Mouse (Mus musculus) heart, embryonic 15.5 days (tissue): ENCODE measurements around the gene AI837181. TPM values are rescaled to one million over a fixed set of nuclear protein-coding genes. Genes with fewer than 3 reads are reported as not detected.

Source experiments
- ATAC-seq: fragments of 200-750 bp; cut with Nextera tagmentation; replicated peaks from 2 replicates; pipeline ENCODE4 v1.8.0; 2017; ENCODE audit warnings: low read depth, moderate TSS enrichment; ENCODE audit not compliant: insufficient number of reproducible peaks, insufficient read depth, low FRiP score
- H3K27ac ChIP-seq: fragments of 300-500 bp; sonication (generic); 2 replicates; pipeline ENCODE4 v1.5.1; 2015; ENCODE audit warnings: mild to moderate bottlenecking, inconsistent platforms
- H3K27me3 ChIP-seq: fragments of 300-500 bp; sonication (generic); 2 replicates; pipeline ENCODE4 v1.6.1; 2015; ENCODE audit warnings: inconsistent platforms
- H3K36me3 ChIP-seq: fragments of 300-500 bp; sonication (generic); 2 replicates; pipeline ENCODE4 v1.6.1; 2015; ENCODE audit warnings: mild to moderate bottlenecking, inconsistent platforms
- H3K4me1 ChIP-seq: fragments of 300-500 bp; sonication (generic); replicated peaks from 2 replicates; pipeline ENCODE4 v1.6.1; 2015; ENCODE audit warnings: inconsistent platforms
- H3K4me2 ChIP-seq: fragments of 300-500 bp; sonication (generic); 2 replicates; pipeline ENCODE4 v1.6.1; 2015; ENCODE audit warnings: inconsistent platforms, mild to moderate bottlenecking, moderate library complexity
- H3K4me3 ChIP-seq: fragments of 300-500 bp; sonication (generic); 2 replicates; pipeline ENCODE4 v1.5.1; 2015; ENCODE audit warnings: mild to moderate bottlenecking, inconsistent platforms
- H3K9ac ChIP-seq: fragments of 300-500 bp; sonication (generic); 2 replicates; pipeline ENCODE4 v1.6.1; 2015; ENCODE audit warnings: mild to moderate bottlenecking, inconsistent platforms
- H3K9me3 ChIP-seq: fragments of 300-500 bp; sonication (generic); replicated peaks from 2 replicates; pipeline ENCODE4 v1.6.1; 2016; ENCODE audit warnings: inconsistent platforms
- WGBS: fragments of 180-500 bp; shearing (Covaris S2); methylation state at CpG from one replicate; pipeline ENCODE4 v1.1.7; 2015; ENCODE audit warnings: mixed read lengths; 5-methylcytosine and 5-hydroxymethylcytosine counted together
- polyA plus RNA-seq: library from polyadenylated mRNA; unstranded; fragments of >200 nt; fragmentation: Nextera tagmentation; extraction: Ambion mirVana; gene quantifications from 2 replicates; pipeline ENCODE4 v1.2.1, GENCODE M21; 2015

Gene AI837181
- 34.8 and 46.9 TPM in 2 replicates for polyA plus RNA-seq

DNA sequence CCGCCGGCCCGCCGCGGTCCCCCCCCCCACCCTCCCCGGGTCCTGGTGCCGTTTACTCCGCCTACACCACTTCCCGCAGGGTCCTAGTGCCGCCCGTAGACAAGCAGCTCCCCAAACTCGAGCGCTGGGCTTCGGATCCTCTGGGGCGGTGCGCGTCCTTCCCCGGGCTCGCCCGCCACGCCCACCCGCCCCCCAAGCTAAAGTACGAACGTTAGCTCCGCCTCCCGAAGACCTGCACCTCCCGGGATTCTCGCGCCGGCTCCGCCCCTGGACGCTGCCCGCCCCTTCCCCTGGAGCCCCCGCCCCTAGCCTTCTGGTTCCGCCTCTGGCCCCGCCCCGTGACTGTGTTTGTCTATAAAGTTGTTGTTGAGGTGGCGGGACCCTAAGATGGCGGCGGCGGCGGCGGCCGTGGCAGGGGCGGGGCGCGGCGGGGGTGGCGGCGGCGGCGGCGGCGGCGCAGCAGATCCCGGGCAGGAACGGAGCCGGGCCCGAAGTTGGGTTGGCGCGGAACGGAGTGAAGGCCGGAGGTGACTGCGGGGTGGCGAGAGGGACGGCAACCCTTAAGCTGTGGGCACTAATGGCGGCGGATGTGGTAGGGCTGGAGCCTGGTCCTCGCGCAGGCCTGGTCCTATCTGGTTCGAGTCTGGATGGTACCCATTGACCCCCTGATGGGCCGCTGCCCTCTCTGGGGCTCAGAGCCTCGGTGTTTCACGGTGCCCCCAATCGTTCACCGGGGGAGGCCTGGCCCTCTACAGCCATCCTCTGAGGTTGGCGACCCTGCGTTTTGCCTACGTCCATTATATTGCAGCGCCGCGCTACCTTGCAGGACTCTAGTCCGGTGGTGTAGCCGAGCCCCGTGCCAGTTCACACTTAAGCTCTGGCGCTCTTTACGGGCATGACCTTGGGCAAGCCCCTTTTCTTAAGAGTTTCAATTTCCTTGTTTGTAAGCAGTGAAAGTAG, at the start of gene AI837181, which contains the start of gene Drap1:
Gene AI837181 (plus strand): TSS at position 363 of the 960 bp plus-strand sequence.
Gene Drap1 (minus strand): TSS at position 198 of the 960 bp plus-strand sequence.
- no peaks in the 10 kb centered on the region for H3K27me3 ChIP-seq
- peak; percentile 91 for ATAC-seq
- H3K9ac ChIP-seq: peak within 1 kb of the TSS; percentile 94
- peak within 1 kb of the TSS; percentile 95 for H3K27ac ChIP-seq
- H3K4me2 ChIP-seq: peak within 1 kb of the TSS; percentile 91
- peak within 1 kb of the TSS; percentile 83 for H3K4me3 ChIP-seq
- H3K4me1 ChIP-seq: peaks cover 41% of the 10 kb centered on the region
- WGBS: under 1% methylated on average over 74 of the region's 87 CpGs
- peaks cover 23% of the 10 kb centered on the region for H3K36me3 ChIP-seq
- H3K9me3 ChIP-seq: no peaks in the 10 kb centered on the region

DNA sequence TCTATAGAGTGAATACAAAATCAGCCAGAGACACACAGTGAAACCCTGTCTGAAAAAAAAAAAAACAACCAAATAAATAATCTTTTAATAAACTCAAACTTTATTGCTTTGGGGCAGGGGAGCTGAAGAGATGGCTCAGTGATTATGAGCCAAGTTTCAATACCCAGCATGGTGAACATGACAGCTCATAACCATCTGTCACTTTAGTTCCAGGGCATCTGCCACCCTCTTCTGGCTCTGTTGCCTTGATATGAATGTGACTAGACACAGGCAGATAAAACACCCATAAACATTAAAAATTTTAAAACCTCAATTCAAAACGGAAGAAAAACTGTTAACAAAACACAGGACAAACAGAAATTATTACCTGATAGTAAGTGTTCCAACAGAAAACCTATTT, 47.5 kb upstream of the AI837181 start:
- H3K4me2 ChIP-seq: no peak overlapping the region
- no peak overlapping the region for H3K27ac ChIP-seq
- peaks cover 53% of the 10 kb centered on the region for H3K36me3 ChIP-seq
- H3K27me3 ChIP-seq: no peaks in the 10 kb centered on the region
- H3K9me3 ChIP-seq: no peaks in the 10 kb centered on the region
- no peak overlapping the region for H3K9ac ChIP-seq
- H3K4me1 ChIP-seq: no peaks in the 10 kb centered on the region
- H3K4me3 ChIP-seq: no peak overlapping the region
- 96% methylated on average over 1 of the region's 1 CpGs for WGBS
- ATAC-seq: no peak

DNA sequence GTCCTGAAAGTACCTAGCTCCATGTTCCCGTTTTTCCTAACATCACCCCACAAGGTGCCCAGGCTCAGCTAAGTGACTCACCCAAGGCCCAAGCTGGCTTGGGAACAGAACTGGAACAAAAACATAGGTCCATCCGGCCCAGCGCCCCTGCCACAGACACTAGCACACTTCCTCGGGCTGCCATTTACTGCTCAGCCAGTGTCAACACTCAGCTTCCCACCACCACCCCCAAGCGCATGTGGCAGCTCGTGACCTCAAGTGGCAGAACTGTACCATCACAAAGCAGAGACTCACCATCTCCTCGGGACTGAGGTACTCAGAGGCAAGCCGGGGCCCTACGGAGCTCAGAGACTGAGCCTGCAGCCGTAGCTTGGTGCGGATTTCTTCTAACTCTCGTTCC, 41.6 kb upstream of the AI837181 start:
- H3K36me3 ChIP-seq: peaks cover 75% of the 10 kb centered on the region
- H3K4me2 ChIP-seq: no peak overlapping the region
- no peaks in the 10 kb centered on the region for H3K9me3 ChIP-seq
- no peak overlapping the region for H3K27ac ChIP-seq
- no peak for ATAC-seq
- H3K9ac ChIP-seq: no peak overlapping the region
- H3K4me1 ChIP-seq: peaks cover 17% of the 10 kb centered on the region
- no peak overlapping the region for H3K4me3 ChIP-seq
- H3K27me3 ChIP-seq: no peaks in the 10 kb centered on the region
- 89% methylated on average over 12 of the region's 12 CpGs for WGBS

DNA sequence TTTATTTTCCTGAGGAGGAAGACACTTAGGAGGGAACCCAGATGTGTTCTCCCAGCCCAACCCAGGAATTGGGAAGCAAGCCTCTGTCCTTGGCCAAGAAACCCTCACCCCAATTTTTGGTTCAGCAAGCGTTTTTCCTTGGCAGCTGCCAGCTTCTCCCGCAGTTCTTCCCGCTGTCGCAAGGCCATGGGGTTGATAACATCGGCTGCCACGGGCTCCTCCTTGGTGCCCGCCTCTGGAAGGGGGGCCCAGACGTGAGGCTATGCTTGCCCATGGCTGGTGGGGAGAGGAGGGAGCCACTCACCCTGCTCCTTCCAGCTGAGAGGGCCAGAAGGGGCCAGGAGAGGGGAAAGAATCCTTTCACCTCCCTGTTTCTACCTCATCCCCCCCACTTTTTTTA, 40.2 kb upstream of the AI837181 start:
- 82% methylated on average over 8 of the region's 8 CpGs for WGBS
- no peak overlapping the region for H3K4me2 ChIP-seq

DNA sequence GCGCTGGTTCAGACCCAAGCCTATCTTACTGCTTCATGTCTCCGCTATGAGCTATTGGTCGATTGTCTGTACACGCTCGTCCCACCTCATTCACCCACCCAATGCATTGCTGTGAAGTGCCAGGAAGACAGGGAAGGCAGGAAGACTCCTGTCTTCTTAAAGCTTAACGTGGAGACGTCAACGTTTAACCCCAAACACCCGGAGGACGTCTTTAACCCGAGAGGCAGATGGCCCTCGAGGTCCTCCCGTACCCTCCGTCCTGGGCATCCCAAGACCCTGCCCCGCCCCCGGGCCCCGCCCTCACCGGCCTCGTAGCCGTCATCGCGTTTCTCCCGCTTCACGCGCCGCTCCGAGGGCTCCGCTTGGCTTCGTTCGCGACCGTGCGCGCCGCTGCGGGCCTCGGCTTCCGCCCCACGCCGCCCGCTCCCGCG, 36.9 kb upstream of the AI837181 start:
- under 1% methylated on average over 43 of the region's 43 CpGs for WGBS
- Histone ChIP-seq H3K27ac (peak overlapping the region; percentile 75), H3K4me2 (peak overlapping the region; percentile 75), H3K36me3 (peaks cover 28% of the 10 kb centered on the region), H3K9ac (peak overlapping the region; percentile 85), H3K4me1 (peaks cover 47% of the 10 kb centered on the region), H3K9me3 (no peaks in the 10 kb centered on the region), H3K4me3 (peak overlapping the region; percentile 78), H3K27me3 (no peaks in the 10 kb centered on the region)
- ATAC-seq: 0 out of 2 replicates have a peak, but pooled peaks have one; percentile 44

More for the DNA sequence above, 40.2 kb upstream of the AI837181 start:
- Histone ChIP-seq H3K4me3 (no peak overlapping the region), H3K36me3 (peaks cover 62% of the 10 kb centered on the region), H3K27me3 (no peaks in the 10 kb centered on the region), H3K9me3 (no peaks in the 10 kb centered on the region), H3K9ac (no peak overlapping the region), H3K4me1 (peaks cover 24% of the 10 kb centered on the region), H3K27ac (no peak overlapping the region)
- ATAC-seq: no peak

DNA sequence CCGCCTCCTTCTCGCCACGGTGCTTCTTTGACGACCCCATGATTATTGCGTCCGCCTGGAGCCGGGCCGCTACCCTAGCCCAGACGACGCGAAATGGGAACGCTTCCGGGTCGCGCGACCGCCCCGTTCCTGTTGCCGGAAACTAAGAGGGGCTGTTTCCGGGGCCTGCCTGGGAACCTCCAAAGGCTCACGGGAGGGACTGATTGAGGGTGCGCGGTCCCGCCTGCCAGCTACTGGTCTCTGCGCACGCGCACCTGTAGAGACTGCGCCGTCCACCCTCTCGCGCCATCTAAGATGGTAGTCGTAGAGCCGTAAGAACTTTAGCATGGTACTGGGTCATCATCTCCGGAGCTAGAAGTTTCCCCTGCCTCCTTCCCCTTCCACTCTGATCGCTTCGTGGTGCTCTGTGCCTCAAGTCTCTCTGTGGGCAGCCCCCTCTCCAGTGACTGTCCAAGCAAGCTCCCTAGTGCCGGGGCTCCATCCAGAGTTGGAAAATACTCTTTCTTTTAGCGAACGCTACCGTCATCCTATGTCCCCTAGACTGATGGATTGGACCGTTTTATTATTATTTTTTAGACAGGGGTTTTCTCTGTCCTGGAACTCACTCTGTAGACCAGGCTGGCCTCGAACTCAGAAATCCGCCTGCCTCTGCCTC, 36.2 kb upstream of the AI837181 start, which contains the start of gene Sart1:
Gene Sart1 (minus strand): TSS at position 116 of the 655 bp plus-strand sequence.
- Histone ChIP-seq H3K9me3 (no peaks in the 10 kb centered on the region), H3K4me3 (peak within 1 kb of the TSS; percentile 78), H3K4me2 (peak within 1 kb of the TSS; percentile 75), H3K27me3 (no peaks in the 10 kb centered on the region), H3K27ac (peak within 1 kb of the TSS; percentile 91), H3K4me1 (peaks cover 50% of the 10 kb centered on the region), H3K36me3 (peaks cover 22% of the 10 kb centered on the region), H3K9ac (peak within 1 kb of the TSS; percentile 85)
- peak; percentile 94 for ATAC-seq
- WGBS: 1% methylated on average over 43 of the region's 43 CpGs

DNA sequence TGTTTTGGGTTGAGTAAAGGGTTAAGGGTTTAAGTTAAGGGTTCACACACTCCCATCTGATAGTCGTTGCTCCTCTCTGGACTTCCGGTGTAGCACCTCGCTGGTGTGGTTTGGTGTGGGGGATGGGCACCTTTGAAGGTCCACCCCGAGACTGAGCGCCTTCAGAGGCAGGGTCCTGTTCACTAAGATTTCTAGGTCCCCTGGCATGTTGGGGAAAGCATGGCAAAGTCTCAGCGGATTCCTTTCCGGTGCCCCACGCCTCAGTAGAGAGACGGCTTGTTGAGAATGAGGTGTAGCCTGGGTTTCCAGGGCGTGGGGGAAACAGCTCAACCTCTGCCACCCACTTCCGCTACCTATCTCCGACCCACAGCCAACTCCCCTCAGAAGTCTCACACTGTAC, 35.3 kb upstream of the AI837181 start:
- no peaks in the 10 kb centered on the region for H3K27me3 ChIP-seq
- 18% methylated on average over 12 of the region's 12 CpGs for WGBS

DNA sequence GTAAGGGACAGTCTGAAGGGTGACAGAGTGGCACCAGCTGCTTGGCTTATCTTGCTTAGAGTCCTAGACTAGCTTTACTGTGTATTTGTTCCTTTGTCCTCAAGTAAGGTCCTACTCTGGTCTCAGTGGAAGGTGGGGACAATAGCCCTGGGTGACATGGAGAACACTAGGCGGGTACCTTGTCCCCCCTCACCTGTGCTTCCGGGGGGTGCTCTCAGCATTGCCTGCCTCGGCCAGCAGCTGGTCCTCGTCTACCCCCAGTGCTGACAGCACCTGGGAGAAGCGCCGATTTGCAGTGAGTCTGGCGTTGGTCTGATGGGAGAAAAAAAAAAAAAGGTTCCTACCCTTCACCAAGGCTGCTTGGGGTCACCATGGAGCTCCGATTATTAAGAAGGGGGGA, 34.5 kb upstream of the AI837181 start:
- WGBS: 49% methylated on average over 8 of the region's 8 CpGs
- peak overlapping the region; percentile 75 for H3K4me2 ChIP-seq
- no peak for ATAC-seq
- H3K4me3 ChIP-seq: peak overlapping the region; percentile 78; the same call in 1 of the 2 replicates
- peak overlapping the region; percentile 73; the same call in 1 of the 2 replicates for H3K9ac ChIP-seq
- peaks cover 50% of the 10 kb centered on the region for H3K4me1 ChIP-seq
- H3K9me3 ChIP-seq: no peaks in the 10 kb centered on the region
- peak overlapping the region; percentile 91 for H3K27ac ChIP-seq
- no peaks in the 10 kb centered on the region for H3K27me3 ChIP-seq
- H3K36me3 ChIP-seq: 0 out of 2 replicates have a peak, but pooled peaks cover 5% of the 10 kb centered on the region

More for the DNA sequence above, 35.3 kb upstream of the AI837181 start:
- H3K4me1 ChIP-seq: peaks cover 50% of the 10 kb centered on the region
- peak overlapping the region; percentile 73 for H3K9ac ChIP-seq
- H3K9me3 ChIP-seq: no peaks in the 10 kb centered on the region
- peaks cover 12% of the 10 kb centered on the region; the same call in 1 of the 2 replicates for H3K36me3 ChIP-seq
- H3K4me2 ChIP-seq: peak overlapping the region; percentile 75
- ATAC-seq: no peak
- peak overlapping the region; percentile 91 for H3K27ac ChIP-seq
- peak overlapping the region; percentile 78 for H3K4me3 ChIP-seq

DNA sequence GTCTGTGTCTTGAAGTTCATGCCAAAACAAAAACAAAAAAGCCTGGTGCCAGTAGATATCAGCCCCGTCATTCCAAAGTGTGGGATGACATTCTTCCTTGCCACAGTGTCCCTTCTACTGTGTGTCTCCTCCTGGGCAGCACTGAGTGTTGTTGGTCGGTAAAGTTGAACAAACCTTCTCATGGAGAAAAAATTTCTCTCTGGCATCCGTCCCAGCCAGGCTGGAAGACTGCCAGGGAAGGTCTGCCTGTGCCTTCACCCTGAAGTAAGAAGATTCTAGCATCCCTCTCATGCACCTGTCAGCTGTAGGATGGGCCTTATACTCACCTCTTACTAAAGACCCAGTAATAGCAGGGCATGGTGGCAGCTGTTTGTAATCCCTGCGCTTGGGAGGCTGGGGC, 32.1 kb upstream of the AI837181 start:
- no peak for ATAC-seq
- Histone ChIP-seq H3K27ac (peak overlapping the region; percentile 64), H3K9me3 (no peaks in the 10 kb centered on the region), H3K4me1 (peaks cover 34% of the 10 kb centered on the region), H3K36me3 (no peaks in the 10 kb centered on the region), H3K27me3 (no peaks in the 10 kb centered on the region), H3K4me2 (no peak overlapping the region), H3K4me3 (no peak overlapping the region), H3K9ac (no peak overlapping the region)
- 28% methylated on average over 4 of the region's 4 CpGs for WGBS

DNA sequence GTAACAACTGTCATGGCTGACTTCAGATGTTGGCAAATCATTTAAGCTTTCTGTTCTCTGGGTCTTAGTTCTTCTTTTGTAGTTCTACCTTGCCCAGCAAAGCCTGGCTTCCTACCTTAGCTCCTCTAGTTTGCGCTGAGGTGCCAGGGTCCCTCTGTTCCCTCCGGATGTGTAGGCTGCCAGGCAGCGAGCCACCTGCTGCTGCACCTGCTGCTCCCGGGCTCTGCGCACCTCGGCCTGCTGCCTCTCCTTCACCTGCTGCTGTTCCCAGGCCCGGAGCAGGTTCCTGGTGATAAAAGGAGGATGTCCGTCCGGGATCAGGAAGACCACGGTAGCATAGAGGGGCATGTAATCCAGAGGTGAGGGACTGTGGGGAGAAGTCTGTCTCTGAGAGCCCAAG, 30.8 kb upstream of the AI837181 start:
- Histone ChIP-seq H3K4me2 (no peak overlapping the region), H3K27me3 (no peaks in the 10 kb centered on the region), H3K27ac (no peak overlapping the region), H3K4me3 (no peak overlapping the region), H3K9ac (no peak overlapping the region), H3K4me1 (peaks cover 32% of the 10 kb centered on the region), H3K36me3 (no peaks in the 10 kb centered on the region), H3K9me3 (no peaks in the 10 kb centered on the region)
- WGBS: 53% methylated on average over 10 of the region's 10 CpGs
- no peak for ATAC-seq

DNA sequence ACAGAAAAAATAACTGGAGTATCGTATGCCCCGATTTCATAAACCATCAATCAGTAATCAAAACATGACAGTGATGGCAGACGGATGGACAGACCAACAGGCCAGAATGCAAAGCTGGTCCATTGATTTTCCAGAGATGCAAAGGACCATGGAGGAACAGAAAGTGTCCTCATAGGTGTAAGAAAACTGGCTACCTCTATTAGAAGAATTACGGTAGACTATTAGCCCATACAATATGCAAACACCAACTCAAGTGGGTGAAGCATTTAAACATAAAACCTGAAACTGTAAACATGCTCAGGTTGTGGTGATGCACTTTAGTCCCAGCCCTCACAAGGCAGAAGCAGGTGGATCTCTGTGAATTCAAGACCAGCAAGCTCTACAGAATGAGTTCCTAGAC, 29.6 kb upstream of the AI837181 start:
- Histone ChIP-seq H3K27me3 (no peaks in the 10 kb centered on the region), H3K9me3 (no peaks in the 10 kb centered on the region), H3K9ac (no peak overlapping the region), H3K4me3 (no peak overlapping the region), H3K4me1 (peaks cover 20% of the 10 kb centered on the region), H3K36me3 (no peaks in the 10 kb centered on the region), H3K27ac (no peak overlapping the region), H3K4me2 (no peak overlapping the region)
- 64% methylated on average over 4 of the region's 4 CpGs for WGBS
- ATAC-seq: no peak
